Mouse (Mus musculus) kidney, adult 8-10 months (tissue): ENCODE results near the gene Wwox.

Source experiments
- DNase-seq, 2 experiments: peaks; one replicate each; pipeline ENCODE4 v3.0.0; 2022

The Wwox gene

DNA sequence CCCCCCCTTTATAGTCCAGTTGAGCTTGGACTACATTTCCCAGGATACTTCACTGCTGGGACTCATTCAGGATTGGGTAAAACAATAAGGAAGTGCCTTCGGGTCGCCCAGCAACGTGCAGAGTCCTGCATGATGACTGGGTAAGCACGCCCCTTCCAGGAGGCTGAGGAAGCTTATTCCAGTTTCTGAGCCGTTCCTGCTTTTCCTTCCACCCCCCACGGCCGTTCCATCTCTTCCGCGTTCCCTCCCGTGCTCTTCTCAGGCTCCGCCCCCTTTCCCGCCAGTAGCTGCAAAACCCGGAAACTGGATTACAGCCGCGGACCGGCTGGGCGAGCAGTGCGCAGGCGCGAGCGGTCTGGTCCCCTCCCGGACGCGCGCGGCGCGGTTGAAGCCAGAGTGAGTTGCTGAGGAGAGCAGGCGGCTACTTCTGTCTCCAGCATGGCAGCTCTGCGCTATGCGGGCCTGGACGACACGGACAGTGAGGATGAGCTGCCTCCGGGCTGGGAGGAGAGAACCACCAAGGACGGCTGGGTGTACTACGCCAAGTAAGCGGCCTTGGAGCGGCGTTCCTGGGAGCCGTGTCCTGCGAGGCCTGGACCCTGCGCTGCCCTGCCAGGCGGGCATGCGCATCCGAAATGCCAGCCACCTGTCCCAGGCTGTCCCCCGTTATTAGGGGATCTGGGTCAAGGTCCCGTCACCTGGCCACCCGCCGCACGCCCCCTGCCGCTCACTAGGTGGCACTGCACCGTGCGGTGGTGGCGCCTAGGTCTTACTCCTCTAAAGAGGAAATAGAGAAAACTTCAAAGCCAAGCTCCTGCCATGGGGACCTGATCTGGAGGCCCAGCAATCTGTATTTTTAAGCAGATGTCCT lies at the start of gene Wwox:
Wwox (plus strand) TSS at position 322 of the 871 bp plus-strand sequence.
- DNase-seq: peak; percentile 99 to 100

DNA sequence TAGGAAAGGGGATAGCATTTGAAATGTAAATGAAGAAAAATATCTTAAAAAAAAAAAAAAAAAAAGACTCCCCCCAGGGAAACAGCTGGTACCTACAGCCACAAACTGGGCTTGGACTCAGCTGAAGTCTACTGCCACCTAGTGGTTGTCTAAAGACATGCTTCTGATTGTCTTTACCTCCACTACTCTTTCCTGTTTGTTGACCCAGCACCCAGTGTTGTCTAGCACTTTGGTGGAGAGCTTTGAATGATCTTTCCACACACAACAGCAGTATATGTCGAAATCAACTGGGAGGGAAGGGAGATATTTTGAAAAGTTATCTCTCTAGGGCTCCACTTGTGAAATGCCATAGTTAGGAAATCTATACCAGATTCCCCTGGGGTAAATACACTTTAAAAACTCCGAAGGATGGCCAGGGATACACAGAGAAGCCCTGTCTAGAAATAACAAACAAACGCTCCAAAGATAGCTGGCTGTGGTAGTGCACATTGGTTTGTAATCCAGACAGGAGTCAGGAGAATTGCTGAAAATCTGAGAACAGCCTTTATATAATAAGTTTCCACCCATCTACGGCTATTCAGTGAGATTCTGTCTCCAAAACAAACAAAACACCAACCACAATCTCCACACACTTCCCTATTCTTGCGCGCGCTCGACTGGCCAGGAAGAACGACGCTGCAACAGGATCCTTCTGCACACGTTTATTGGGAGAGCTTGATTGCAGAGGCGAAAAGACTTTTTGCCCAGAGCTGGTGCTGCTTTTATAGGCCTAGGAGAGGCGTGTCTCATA lies 48.8 kb upstream of the Wwox start:
- DNase-seq: no peak

DNA sequence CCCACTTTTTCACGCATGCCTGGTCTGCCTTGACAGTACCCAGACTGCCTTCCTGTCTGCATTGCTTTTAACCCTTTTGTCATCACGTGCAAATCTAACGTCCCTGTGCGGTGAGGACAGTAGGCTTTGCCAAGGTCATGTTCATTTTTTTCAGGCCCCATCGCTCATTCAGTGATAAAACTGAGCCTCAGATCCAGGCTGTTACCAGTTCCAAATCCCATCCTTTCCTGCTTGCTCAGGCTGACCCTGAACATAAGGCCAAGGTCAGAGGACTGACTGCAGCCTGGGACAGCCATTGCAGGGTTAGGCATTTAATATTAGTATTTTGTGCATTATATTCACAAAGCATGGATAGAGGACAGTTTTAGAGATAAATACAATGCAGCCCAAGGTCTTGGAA lies 41.1 kb upstream of the Wwox start:
- DNase-seq: no peak

DNA sequence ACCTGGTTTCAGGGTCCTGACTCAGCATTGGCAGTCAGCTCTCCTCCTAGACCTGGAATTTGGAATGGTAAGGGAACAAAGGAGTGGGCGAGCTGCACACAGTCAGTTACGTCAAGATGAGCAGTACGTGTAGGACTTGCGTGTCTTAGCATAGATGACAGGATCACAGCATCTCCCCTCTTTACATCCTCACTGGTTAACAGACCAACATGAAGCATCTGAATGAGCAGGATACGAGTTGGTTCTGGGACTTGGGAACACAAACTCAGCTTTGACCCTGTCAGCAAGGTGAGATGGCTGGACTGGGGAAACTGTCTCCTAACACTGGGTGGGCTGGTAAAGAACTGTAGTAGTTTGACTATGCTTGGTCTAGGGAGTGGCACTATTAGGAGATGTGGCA lies 40.2 kb upstream of the Wwox start:
- no peak for DNase-seq

DNA sequence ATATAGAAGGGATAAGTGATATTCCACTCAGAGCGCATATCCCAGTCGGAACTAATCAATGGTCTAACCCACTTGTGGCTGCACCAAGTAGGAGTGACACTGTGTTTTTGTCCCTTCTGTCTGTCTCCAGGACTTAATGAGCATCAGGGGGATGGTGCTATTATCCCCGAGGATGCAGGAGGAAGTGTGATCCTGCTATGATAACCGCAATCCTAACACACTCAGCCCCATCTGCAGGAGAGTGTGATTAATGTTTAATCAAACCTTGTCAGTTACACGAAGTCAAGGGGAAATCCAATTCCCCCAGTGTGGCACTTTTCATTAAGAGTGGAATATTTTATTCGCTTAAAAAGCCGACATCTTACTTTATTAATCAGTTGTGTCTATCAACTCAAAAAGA lies 37.8 kb upstream of the Wwox start:
- no peak for DNase-seq

DNA sequence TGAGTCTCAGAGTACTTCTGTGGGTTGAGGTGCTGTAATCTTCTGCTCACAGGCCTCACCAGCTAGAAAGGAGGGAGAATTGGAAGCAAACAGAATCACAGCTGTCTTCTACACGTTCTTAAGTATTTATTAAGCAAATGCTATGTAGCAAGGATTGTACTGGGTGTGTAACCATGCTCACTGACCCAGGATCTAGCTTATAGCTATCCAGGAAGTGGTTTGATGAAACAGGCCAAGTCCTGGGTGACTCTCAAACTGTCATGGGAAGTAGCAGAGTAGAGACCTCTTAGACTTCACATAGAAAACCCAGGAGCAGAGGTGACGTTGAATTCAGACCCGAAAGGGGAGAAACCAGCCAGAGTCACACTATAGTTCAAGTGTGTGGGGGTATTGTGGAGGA lies 28.0 kb upstream of the Wwox start:
- no peak for DNase-seq

DNA sequence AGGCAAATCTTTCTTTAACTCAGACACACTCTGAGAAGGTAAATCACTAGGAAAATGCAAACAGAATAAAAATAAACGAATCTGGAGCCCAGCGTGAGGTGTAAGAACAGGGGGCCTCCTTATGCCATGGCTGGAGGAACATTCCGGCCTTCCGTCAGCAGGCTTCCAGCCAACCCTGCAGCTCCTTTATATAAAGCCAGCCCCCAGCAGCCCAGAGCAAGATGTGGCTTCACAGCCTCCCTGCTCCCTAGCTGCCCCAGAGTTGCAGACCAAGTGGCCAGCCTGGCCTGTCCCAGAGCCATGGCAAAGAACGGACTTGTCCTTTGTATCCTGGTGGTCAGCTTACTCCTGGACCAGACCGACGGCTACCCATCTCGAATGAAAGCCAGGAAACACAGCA lies 21.7 kb upstream of the Wwox start, which contains the start of gene Clec3a:
Clec3a (plus strand) TSS at position 301 of the 400 bp plus-strand sequence.
- DNase-seq: no peak

DNA sequence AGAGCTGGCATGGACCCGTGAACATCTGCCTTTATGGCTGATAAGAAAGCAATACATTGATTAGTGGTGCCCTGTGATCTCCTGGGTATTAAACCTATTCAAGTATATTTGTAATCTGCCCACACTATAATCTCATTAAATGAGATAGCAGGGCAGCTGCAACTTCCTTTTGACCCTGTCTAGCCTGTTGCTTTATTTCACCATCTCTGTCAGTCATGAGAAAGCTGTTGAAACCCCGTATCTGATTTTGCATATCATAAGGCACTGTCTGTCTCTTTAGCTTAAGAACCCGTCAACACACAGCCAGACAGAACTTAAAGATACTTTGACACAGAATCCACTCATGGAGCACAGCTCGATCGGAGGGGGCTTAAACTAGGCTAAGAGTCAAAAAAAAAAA lies 21.0 kb upstream of the Wwox start:
- DNase-seq: no peak

DNA sequence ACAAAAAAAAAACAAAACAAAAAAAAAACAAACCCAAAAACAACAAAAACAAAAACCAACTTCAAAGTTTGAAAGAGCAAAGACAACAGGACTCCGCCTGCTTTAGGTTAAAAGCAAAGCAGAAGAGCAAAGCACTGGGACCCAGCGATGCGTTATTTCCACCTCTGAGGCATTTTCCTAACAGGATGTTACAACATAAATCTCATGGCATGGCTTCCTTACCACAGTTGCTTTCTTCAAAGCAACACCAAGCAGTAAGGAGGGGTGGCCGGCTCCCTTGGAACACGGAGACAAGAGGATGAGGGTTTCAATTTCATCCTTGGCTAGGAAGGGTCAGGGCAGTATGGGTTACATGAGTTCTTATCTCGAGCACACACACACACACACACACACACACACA lies 20.6 kb upstream of the Wwox start:
- DNase-seq: no peak

DNA sequence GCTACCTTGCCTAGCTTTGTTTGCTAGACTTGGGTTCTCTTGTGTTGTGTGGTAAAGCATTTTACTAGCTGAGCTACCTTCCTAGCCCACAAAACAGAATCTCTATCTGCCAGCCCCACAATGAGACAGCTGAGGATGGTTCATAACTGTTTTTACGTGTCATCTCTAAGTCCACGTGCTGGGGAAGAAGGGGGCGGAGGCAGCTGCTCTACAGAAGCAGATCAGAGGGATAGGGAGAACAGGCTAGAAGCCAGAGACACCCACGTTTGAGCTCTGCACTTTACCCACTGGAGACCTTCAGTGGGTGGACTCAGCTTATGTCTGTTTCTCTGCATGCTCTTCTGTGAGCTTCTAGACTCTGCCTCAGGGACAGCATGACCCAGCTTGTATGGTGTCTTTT lies 17.9 kb upstream of the Wwox start:
- no peak for DNase-seq

DNA sequence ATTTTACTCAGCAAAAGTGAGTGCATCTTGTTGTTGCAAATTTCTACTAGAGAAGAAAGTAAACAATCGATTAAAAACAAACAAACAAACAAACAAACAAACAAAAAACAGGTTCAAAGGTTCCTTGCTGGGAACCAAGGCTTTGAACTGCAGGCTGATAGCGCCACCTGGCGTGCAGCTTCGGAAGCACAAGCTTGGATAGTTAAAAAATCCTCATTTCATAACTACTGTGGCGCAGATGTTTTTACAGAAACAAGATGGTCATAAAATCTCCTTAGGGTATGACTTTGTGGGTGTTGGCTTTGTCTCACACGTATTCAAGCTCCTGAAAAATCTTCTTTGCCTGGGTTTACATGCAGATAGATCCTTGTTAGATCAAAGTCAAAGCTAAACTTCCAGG lies 1.2 kb upstream of the Wwox start:
- peak; percentile 23 to 60 for DNase-seq

DNA sequence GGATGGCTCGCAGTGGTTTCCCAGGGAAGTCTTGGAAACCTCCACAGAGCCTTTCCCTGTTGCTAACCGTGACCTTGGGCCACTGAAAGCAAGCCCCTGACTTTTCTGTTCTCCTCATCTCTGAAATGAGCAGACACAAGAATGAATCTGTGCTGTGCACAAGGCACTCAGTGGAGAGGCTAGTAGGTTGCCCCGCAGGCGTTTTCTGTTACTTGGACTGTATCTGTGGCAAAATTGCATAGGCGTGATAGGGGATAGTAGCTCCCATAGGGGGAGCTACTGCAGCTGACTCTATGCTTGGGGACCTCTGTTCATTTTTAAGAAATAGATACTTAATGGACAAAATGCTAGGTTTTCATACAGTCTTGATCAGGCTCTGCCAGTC lies 742 bp downstream of the Wwox start:
- DNase-seq: no peak

DNA sequence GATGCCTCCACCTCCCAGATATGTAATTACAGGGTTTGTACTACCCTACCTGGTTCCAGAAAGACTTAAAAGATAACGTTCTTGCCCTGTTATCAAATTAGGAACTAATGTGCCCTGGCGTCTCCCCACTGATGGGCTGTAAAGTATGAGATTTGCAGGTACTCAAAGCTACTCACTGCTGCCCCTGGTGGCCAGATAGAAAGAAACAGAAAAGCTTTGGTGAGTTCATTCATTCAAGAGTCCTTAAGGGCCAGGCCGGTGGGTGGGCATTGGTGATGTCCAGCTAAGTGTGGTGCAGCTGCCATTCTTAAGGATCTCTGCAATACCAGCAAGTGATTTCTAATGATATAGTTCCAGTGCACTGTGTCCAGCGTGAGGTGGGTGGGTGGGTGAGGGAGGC lies 2.2 kb downstream of the Wwox start:
- DNase-seq: peak in 1 of 2 experiments; percentile 28

DNA sequence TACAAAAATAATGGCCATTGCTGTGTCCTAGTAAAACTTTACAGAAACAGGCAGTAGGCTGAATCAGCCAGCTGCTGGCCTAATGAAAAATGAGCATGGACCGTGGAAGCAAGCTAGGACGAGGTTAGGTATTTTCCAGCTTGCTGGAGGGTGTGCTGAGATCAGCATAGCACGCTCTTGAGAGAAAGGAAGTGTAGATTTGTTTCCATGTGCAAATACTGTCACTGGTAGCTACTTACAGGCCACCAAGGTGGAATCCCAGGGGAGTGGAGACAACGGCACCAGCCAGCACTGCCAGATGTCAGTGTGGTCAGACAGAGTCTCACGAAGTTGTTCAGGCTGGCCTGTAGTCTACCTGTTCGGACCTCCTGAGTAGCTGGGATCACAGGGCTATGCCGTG lies 7.4 kb downstream of the Wwox start:
- no peak for DNase-seq

DNA sequence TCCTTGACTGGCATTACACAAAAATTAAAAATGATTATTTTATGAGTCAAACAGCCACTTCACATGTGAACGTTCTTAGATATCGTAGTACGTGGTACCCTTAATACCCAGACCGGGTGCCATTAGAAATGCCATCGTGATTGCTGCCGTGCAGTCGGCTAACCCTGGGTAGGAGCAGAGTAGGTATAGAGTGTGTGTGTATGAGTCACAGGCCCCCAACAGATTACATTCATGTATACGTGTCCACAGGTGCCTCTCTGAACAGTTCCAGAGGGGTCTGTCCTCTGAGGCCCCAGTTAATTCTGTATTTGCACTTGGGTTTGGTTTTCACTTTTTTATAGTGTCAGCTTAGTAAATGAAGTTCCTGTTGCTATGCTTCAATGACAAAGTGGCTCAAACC lies 12.8 kb downstream of the Wwox start:
- no peak for DNase-seq

DNA sequence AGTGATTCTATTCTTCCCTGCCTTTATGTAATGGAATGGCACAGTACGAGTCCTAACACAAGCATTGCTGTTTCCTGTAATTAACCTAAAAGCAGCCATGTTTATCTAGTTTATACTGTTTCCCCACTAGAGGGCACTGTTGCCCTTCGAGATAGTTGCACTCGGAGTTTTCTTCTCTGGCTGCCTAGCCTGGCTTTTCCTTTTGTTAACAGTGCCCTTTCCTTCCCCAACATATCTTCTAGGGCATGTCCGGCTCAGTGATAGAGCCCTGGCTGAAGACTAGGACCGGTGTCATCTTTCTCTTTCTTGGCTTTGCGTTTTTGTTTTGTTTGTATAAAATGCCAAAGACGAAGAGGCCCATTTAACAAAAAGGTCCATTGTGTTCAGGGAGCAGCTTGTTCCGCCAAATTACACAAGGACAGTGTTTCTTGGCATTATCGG lies 13.3 kb downstream of the Wwox start:
- peak; percentile 34 to 48 for DNase-seq

DNA sequence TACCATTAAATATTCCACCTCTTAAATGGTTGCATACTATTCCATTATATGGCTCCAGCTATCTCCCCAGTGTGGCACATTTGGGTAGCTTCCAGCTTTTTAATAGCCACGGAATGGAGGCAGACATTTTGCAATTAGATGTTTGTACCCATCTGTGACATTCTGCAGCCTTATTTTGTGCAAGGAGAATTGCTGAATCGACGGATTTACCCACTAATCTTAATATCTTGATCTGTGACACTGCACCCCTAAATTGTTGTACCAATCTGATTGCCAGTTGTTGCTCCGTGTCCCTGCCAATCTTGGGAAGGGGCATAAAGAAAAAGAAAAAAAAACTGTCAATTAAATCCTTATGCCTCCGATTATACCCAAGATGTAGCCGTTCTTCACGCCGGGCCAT lies 15.8 kb downstream of the Wwox start:
- DNase-seq: no peak

DNA sequence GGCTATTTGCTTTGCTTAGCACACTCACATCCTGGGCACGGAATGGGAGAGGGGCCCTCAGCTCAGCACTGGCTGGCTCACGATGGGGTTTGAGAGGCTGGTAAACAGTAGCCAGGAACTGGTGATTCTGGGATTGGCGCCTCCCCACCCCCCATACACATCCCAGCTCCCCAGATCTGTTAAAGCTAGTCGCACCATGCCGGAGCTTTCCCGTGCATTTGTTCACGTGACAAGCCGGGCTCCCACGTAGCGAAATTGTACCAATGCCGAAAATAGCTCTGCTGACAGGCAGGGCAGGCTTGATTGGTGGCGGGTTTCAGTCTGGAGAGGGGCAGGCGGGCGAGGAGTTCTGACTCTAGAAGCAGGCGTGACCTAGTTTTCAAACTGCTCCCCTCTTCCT lies 16.5 kb downstream of the Wwox start:
- no peak for DNase-seq

DNA sequence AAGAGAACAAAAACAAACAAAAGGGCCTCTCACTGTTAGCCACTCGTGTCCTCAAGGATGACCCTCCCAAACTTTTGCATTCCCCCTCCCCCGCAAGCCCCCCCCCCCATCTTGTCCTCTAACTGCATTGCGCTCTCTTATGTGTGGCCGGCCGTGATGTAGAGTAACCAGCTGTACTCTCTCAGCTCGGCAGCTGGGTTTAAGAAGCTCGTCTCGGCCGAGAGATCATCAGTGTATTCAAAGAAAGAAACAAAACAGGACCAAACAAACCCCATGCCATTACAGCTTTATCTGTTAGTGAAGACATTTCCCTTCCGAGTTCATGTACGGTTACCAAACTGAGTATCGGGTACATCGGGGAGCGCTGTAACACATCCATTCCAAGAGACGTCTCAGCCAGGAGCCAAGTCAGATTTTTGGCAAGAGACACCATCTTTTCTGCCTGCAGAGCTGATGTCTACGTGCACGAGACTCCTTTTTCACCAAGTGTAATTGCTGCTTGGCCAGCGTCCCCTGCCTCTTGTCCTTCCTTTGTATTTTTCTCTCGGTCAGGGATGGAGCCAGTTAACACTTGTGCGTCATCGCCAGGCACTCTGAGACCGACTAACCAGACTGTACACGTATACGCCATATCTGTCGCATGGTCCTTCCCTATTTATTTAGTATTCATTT lies 18.8 kb downstream of the Wwox start:
- no peak for DNase-seq

DNA sequence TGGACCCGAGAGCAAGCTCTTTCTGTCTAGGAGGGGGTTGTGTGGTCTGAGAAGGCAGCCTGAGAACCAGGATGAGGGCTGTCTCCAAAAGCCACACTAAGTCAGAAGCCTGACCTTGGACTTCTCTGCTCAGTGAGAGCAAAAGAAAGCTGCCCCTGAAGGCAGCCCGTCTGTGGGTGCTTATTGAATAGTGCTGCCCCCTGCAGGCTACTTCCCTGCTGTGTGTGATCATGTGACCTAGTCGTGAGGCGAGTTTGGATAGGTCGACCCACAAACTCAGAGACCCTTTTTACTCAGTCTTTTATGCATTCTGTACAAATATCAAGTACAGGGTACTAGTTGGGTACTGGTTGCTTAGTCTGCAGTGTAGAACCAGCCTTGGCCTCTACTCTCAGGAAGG lies 21.1 kb downstream of the Wwox start:
- peak in 1 of 2 experiments; percentile 10 for DNase-seq

DNA sequence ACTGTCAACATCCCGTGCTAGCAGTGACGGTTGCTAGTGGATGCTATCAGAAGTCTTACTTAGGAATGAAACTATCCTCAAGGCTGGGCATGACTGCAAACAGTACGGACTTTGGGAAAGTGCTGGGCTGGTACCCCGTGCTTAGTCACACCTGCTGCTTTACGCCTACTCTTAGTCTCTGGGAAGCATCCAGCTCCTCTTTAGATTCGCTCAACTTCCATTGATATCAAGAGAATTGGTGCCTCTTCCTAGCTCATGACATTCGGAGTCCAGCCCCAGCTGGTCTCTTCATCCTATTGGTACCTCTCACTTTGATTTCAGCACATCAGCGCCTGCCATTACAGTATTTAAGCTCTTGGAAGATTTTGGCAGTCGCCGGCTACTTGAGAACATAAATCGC lies 23.1 kb downstream of the Wwox start:
- DNase-seq: no peak

DNA sequence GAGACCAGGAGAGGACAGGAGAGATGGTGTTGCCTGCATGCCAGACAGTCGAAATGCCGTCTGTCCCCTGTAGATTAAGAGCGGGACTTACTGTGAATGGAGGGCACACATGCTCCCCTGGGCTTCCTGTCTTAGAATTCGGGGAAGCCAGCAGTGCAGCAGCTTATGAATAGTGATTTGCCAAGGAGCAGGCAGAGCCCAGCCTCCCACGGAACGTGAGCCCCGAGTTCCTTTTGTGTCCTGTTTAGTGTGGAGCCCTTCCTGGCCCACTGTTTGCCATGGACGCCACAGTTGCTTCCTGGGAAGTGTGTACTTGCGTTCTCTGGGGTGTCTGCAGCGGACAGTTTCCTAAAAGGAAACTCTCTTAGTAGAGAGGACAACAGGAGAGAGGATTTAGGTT lies 23.9 kb downstream of the Wwox start:
- no peak for DNase-seq

DNA sequence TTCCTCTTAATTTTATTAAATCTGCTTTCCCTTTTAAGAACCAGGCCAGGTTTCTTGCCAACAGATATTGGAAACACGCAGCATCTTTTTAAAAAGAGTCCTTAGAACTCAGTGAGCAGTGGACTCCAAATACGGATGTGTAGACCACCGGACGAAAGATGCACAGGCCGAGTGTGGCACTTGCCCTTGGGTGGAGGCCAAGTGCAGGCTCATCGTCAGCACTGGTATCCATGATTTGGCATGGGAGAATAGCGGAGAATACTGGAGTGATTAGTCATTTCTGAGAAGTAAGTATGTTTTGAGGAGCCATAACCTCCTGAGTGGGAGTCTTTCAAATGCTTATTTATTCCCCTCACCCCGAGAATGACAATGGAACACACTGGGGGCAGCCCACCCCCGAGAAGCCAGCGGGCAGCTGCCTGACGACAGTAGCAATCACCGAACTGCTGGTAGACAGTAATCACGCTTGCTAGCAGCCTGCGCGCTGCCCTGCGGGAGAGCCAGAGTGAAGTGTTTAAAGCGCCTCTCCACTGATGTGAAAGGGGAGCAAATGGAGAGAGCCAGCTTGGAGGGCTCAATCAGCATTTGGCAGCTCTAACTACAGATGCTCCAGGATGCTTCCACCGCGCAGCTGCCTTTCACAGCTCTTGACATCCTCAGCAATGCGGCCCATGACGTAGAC lies 29.2 kb downstream of the Wwox start:
- DNase-seq: no peak
